Mouse (Mus musculus) kidney, embryonic 14.5 days (tissue): ENCODE data around the gene Entpd3. TPM values are rescaled to one million over a fixed set of nuclear protein-coding genes. Genes with fewer than 3 reads are reported as not detected.

Source experiments
- ATAC-seq: fragments of 200-750 bp; cut with Nextera tagmentation; 2 replicates; pipeline ENCODE4 v1.8.0; 2017; ENCODE audit warnings: moderate number of reproducible peaks, mild to moderate bottlenecking, moderate TSS enrichment, moderate library complexity; ENCODE audit not compliant: low FRiP score, low TSS enrichment
- H3K27ac ChIP-seq: fragments of 300-500 bp; sonication (generic); 2 replicates; pipeline ENCODE4 v1.5.1; 2014; ENCODE audit warnings: low read depth, mild to moderate bottlenecking, low read length, moderate library complexity, mixed read lengths
- H3K27me3 ChIP-seq: fragments of 300-500 bp; sonication (generic); 2 replicates; pipeline ENCODE4 v1.6.1; 2014; ENCODE audit warnings: mild to moderate bottlenecking, low read length; ENCODE audit not compliant: control insufficient read depth, insufficient read depth
- H3K36me3 ChIP-seq: fragments of 300-500 bp; sonication (generic); 2 replicates; pipeline ENCODE4 v1.6.1; 2014; ENCODE audit warnings: low read length, mixed read lengths; ENCODE audit not compliant: control insufficient read depth, insufficient read depth
- H3K4me1 ChIP-seq: fragments of 300-500 bp; sonication (generic); 2 replicates; pipeline ENCODE4 v1.6.1; 2014; ENCODE audit warnings: low read length, mixed read lengths; ENCODE audit not compliant: control insufficient read depth, insufficient read depth
- H3K4me2 ChIP-seq: fragments of 300-500 bp; sonication (generic); replicated peaks from 2 replicates; pipeline ENCODE4 v1.6.1; 2014; ENCODE audit warnings: low read depth, mild to moderate bottlenecking, low read length
- H3K4me3 ChIP-seq: fragments of 300-500 bp; sonication (generic); 2 replicates; pipeline ENCODE4 v1.5.1; 2014; ENCODE audit warnings: mild to moderate bottlenecking, low read length
- H3K9ac ChIP-seq: fragments of 300-500 bp; sonication (generic); 2 replicates; pipeline ENCODE4 v1.6.1; 2014; ENCODE audit warnings: low read depth, mild to moderate bottlenecking, low read length, moderate library complexity
- H3K9me3 ChIP-seq: fragments of 300-500 bp; sonication (generic); 2 replicates; pipeline ENCODE4 v1.6.1; 2016; ENCODE audit warnings: low read length; ENCODE audit not compliant: control insufficient read depth
- WGBS: fragments of 180-500 bp; shearing (Covaris S2); extraction: QIAGEN DNeasy Blood & Tissue Kit; methylation state at CpG from one replicate; pipeline ENCODE4 v1.1.7; 2014; 5-methylcytosine and 5-hydroxymethylcytosine counted together
- polyA plus RNA-seq: library from polyadenylated mRNA; unstranded; fragments of >200 nt; fragmentation: Nextera tagmentation; extraction: Ambion mirVana; gene quantifications from 2 replicates; pipeline ENCODE4 v1.2.1, GENCODE M21; 2014

Gene Entpd3
- polyA plus RNA-seq, 1 experiment from 2014 or later = 1.7 TPM

GRCm38 (mm10) chr9:120571593-120572385 lies 32.2 kb downstream of the Entpd3 start:
- Histone ChIP-seq H3K27me3 (no peaks in the 10 kb centered on the region), H3K4me3 (peak overlapping the region; percentile 89), H3K4me2 (peak overlapping the region; percentile 96), H3K9ac (peak overlapping the region; percentile 95), H3K9me3 (no peaks in the 10 kb centered on the region), H3K4me1 (peaks cover 12% of the 10 kb centered on the region), H3K36me3 (peaks cover 39% of the 10 kb centered on the region), H3K27ac (peak overlapping the region; percentile 83)
- WGBS = under 1% methylated on average over 53 of the region's 53 CpGs
- ATAC-seq = peak; percentile 48

- Histone ChIP-seq H3K4me2 (peak overlapping the region; percentile 86; the same call in 1 of the 2 replicates), H3K9me3 (no peaks in the 10 kb centered on the region), H3K36me3 (peaks cover 39% of the 10 kb centered on the region), H3K4me3 (peak overlapping the region; percentile 80; the same call in 1 of the 2 replicates), H3K9ac (no peak overlapping the region; the same call in 1 of the 2 replicates), H3K4me1 (peaks cover 15% of the 10 kb centered on the region), H3K27me3 (no peaks in the 10 kb centered on the region), H3K27ac (peak overlapping the region; percentile 26; the same call in 1 of the 2 replicates)
- WGBS = 61% methylated on average over 6 of the region's 6 CpGs
- no peak for ATAC-seq
These were observed 36.4 kb downstream of the Entpd3 start for GRCm38 (mm10) chr9:120575748-120576661.

GRCm38 (mm10) chr9:120576662-120577013 lies 37.0 kb downstream of the Entpd3 start:
- Histone ChIP-seq H3K27me3 (no peaks in the 10 kb centered on the region), H3K27ac (peak overlapping the region; percentile 26; the same call in 1 of the 2 replicates), H3K36me3 (peaks cover 39% of the 10 kb centered on the region), H3K9me3 (no peaks in the 10 kb centered on the region), H3K4me3 (peak overlapping the region; percentile 80; the same call in 1 of the 2 replicates), H3K4me1 (peaks cover 15% of the 10 kb centered on the region), H3K4me2 (peak overlapping the region; percentile 86), H3K9ac (no peak overlapping the region; the same call in 1 of the 2 replicates)
- 4% methylated on average over 4 of the region's 4 CpGs for WGBS
- ATAC-seq = peak; percentile 20

- WGBS = under 1% methylated on average over 43 of the region's 43 CpGs
- Histone ChIP-seq H3K9me3 (no peaks in the 10 kb centered on the region), H3K27me3 (no peaks in the 10 kb centered on the region), H3K36me3 (peaks cover 38% of the 10 kb centered on the region), H3K27ac (0 out of 2 replicates have a peak overlapping the region, but pooled peaks have one; percentile 17), H3K9ac (peak overlapping the region; percentile 85), H3K4me1 (peaks cover 15% of the 10 kb centered on the region), H3K4me3 (peak overlapping the region; percentile 80), H3K4me2 (peak overlapping the region; percentile 86)
- peak; percentile 93 for ATAC-seq
These were observed 37.6 kb downstream of the Entpd3 start for GRCm38 (mm10) chr9:120577133-120577651.

GRCm38 (mm10) chr9:120577706-120578405 lies 38.2 kb downstream of the Entpd3 start:
- ATAC-seq = no peak
- Histone ChIP-seq H3K36me3 (peaks cover 32% of the 10 kb centered on the region), H3K4me3 (peak overlapping the region; percentile 80), H3K27me3 (no peaks in the 10 kb centered on the region), H3K27ac (0 out of 2 replicates have a peak overlapping the region, but pooled peaks have one; percentile 17), H3K4me1 (peaks cover 10% of the 10 kb centered on the region; the same call in 1 of the 2 replicates), H3K9me3 (no peaks in the 10 kb centered on the region), H3K9ac (peak overlapping the region; percentile 85), H3K4me2 (peak overlapping the region; percentile 86)
- WGBS = 60% methylated on average over 12 of the region's 12 CpGs

- Histone ChIP-seq H3K4me2 (no peak overlapping the region), H3K27me3 (no peaks in the 10 kb centered on the region), H3K4me3 (no peak overlapping the region), H3K9me3 (no peaks in the 10 kb centered on the region), H3K36me3 (peaks cover 23% of the 10 kb centered on the region), H3K27ac (no peak overlapping the region), H3K4me1 (peaks cover 8% of the 10 kb centered on the region), H3K9ac (no peak overlapping the region)
- 39% methylated on average over 6 of the region's 6 CpGs for WGBS
- no peak for ATAC-seq
These were observed 39.1 kb downstream of the Entpd3 start for GRCm38 (mm10) chr9:120578701-120579100.

- WGBS = 84% methylated on average over 7 of the region's 7 CpGs
- Histone ChIP-seq H3K4me2 (no peak overlapping the region), H3K9me3 (no peaks in the 10 kb centered on the region), H3K4me1 (peaks cover 8% of the 10 kb centered on the region), H3K27ac (no peak overlapping the region), H3K4me3 (no peak overlapping the region), H3K9ac (no peak overlapping the region), H3K27me3 (no peaks in the 10 kb centered on the region), H3K36me3 (peaks cover 12% of the 10 kb centered on the region)
- no peak for ATAC-seq
These were observed 40.2 kb downstream of the Entpd3 start for GRCm38 (mm10) chr9:120579808-120580207.

GRCm38 (mm10) chr9:120581941-120582618 lies 42.5 kb downstream of the Entpd3 start:
- Histone ChIP-seq H3K9me3 (no peaks in the 10 kb centered on the region), H3K9ac (peak overlapping the region; percentile 50; the same call in 1 of the 2 replicates), H3K27ac (peak overlapping the region; percentile 24; the same call in 1 of the 2 replicates), H3K27me3 (no peaks in the 10 kb centered on the region), H3K4me1 (peaks cover 8% of the 10 kb centered on the region), H3K4me2 (peak overlapping the region; percentile 90), H3K4me3 (peak overlapping the region; percentile 40), H3K36me3 (no peaks in the 10 kb centered on the region)
- peak; percentile 72 for ATAC-seq
- 24% methylated on average over 21 of the region's 21 CpGs for WGBS
